Mouse (Mus musculus) layer of hippocampus, postnatal 25 days (tissue): Measurements from ENCODE around the gene Car10. TPM values are rescaled to one million over a fixed set of nuclear protein-coding genes. Genes with fewer than 3 reads are reported as not detected.

Source experiments
- DNase-seq, 2 experiments: peaks; one replicate each; pipeline ENCODE4 v3.0.0; 2022; ENCODE audit warnings: mixed read lengths in 2 of 2, low spot score in 1 of 2; ENCODE audit errors: extremely low spot score in 1 of 2
- total RNA-seq, 2 experiments: library from RNA; stranded (reverse); gene quantifications; 2 replicates each; pipeline ENCODE4 v1.2.3; 2021

Gene Car10
- total RNA-seq, 2 experiments from 2014 or later = 28.7 to 32.3 TPM

- DNase-seq = no peak
These were observed 386.8 kb downstream of the Car10 start for GRCm38 (mm10) chr11:93484661-93485060.

- no peak for DNase-seq
These were observed 389.2 kb downstream of the Car10 start for GRCm38 (mm10) chr11:93487021-93487420.

GRCm38 (mm10) chr11:93487913-93488604, 390.2 kb downstream of the Car10 start:
- no peak for DNase-seq

- no peak for DNase-seq
These were observed 392.5 kb downstream of the Car10 start for GRCm38 (mm10) chr11:93490211-93490820.

GRCm38 (mm10) chr11:93497896-93498295, 400.1 kb downstream of the Car10 start:
- no peak for DNase-seq

GRCm38 (mm10) chr11:93500442-93500841, 402.6 kb downstream of the Car10 start:
- no peak for DNase-seq

- DNase-seq = no peak
These were observed 403.8 kb downstream of the Car10 start for GRCm38 (mm10) chr11:93501671-93502070.

GRCm38 (mm10) chr11:93502864-93503263, 405.0 kb downstream of the Car10 start:
- no peak for DNase-seq

- DNase-seq = peak in 1 of 2 experiments; percentile 29
These were observed 405.6 kb downstream of the Car10 start for GRCm38 (mm10) chr11:93503469-93503868.

GRCm38 (mm10) chr11:93509527-93510235, 411.9 kb downstream of the Car10 start:
- no peak for DNase-seq

- no peak for DNase-seq
These were observed 415.0 kb downstream of the Car10 start for GRCm38 (mm10) chr11:93512843-93513242.

- DNase-seq = no peak
These were observed 416.6 kb downstream of the Car10 start for GRCm38 (mm10) chr11:93514396-93514795.

GRCm38 (mm10) chr11:93515566-93515965, 417.7 kb downstream of the Car10 start:
- no peak for DNase-seq

- DNase-seq = no peak
These were observed 418.4 kb downstream of the Car10 start for GRCm38 (mm10) chr11:93516216-93516615.

GRCm38 (mm10) chr11:93516946-93517345, 419.1 kb downstream of the Car10 start:
- DNase-seq = no peak

- no peak for DNase-seq
These were observed 424.7 kb downstream of the Car10 start for GRCm38 (mm10) chr11:93522501-93522900.

GRCm38 (mm10) chr11:93525921-93526320, 428.1 kb downstream of the Car10 start:
- no peak for DNase-seq

GRCm38 (mm10) chr11:93531029-93531680, 433.3 kb downstream of the Car10 start:
- no peak for DNase-seq

GRCm38 (mm10) chr11:93536244-93536643, 438.4 kb downstream of the Car10 start:
- no peak for DNase-seq

- no peak for DNase-seq
These were observed 451.1 kb downstream of the Car10 start for GRCm38 (mm10) chr11:93548904-93549303.

GRCm38 (mm10) chr11:93550908-93551307, 453.1 kb downstream of the Car10 start:
- DNase-seq = peak in 1 of 2 experiments; percentile 70
